Mouse (Mus musculus): ENCODE results near the gene Zbtb46.
A peak's percentile ranks its signal among the peaks of the same experiment; 100 is the strongest.

Gene Zbtb46

GRCm38 (mm10) chr2:181401497-181401896 is 57.7 kb downstream of the Zbtb46 start:
- no peak for DNase-seq

- DNase-seq, result no peak
Measured at GRCm38 (mm10) chr2:181397207-181397761, 61.9 kb downstream of the Zbtb46 start.

- no peak for DNase-seq
Measured at GRCm38 (mm10) chr2:181394086-181394485, 65.1 kb downstream of the Zbtb46 start.

GRCm38 (mm10) chr2:181392600-181393213 is 66.5 kb downstream of the Zbtb46 start:
- peak; percentile 93 for DNase-seq

- no peak for DNase-seq
Measured at GRCm38 (mm10) chr2:181391541-181391940, 67.7 kb downstream of the Zbtb46 start.

- no peak for DNase-seq
Measured at GRCm38 (mm10) chr2:181391022-181391421, 68.2 kb downstream of the Zbtb46 start.

GRCm38 (mm10) chr2:181390136-181390870 is 68.9 kb downstream of the Zbtb46 start:
- DNase-seq, result peak; percentile 81

GRCm38 (mm10) chr2:181386663-181387210 is 72.5 kb downstream of the Zbtb46 start:
- no peak for DNase-seq

GRCm38 (mm10) chr2:181385885-181386284 is 73.3 kb downstream of the Zbtb46 start:
- peak; percentile 90 for DNase-seq

- DNase-seq, result peak; percentile 58
Measured at GRCm38 (mm10) chr2:181384919-181385391, 74.3 kb downstream of the Zbtb46 start.

- peak; percentile 38 for DNase-seq
Measured at GRCm38 (mm10) chr2:181384463-181384862, 74.8 kb downstream of the Zbtb46 start.

GRCm38 (mm10) chr2:181381631-181382306 is 77.5 kb downstream of the Zbtb46 start:
- DNase-seq, result no peak

- DNase-seq, result no peak
Measured at GRCm38 (mm10) chr2:181381107-181381506, 78.1 kb downstream of the Zbtb46 start.

- DNase-seq, result no peak
Measured at GRCm38 (mm10) chr2:181380251-181380650, 79.0 kb downstream of the Zbtb46 start.

GRCm38 (mm10) chr2:181379778-181380177 is 79.4 kb downstream of the Zbtb46 start, which contains the start of gene Lime1:
TSS of gene Lime1 (plus strand) at chr2:181380078.
- DNase-seq, result no peak

GRCm38 (mm10) chr2:181378701-181379100 is 80.5 kb downstream of the Zbtb46 start:
- DNase-seq, result no peak

GRCm38 (mm10) chr2:181377230-181377629 is 82.0 kb downstream of the Zbtb46 start:
- DNase-seq, result no peak

- DNase-seq, result peak; percentile 49
Measured at GRCm38 (mm10) chr2:181375787-181376186, 83.4 kb downstream of the Zbtb46 start.

GRCm38 (mm10) chr2:181370001-181370400 is 89.2 kb downstream of the Zbtb46 start:
- no peak for DNase-seq

- no peak for DNase-seq
Measured at GRCm38 (mm10) chr2:181365655-181366075, 93.6 kb downstream of the Zbtb46 start.

- peak; percentile 85 for DNase-seq
Measured at GRCm38 (mm10) chr2:181364860-181365596, 94.2 kb downstream of the Zbtb46 start, which contains the start of the genes Zgpat and Arfrp1. TSS of gene Zgpat (plus strand) at chr2:181364928. TSS of gene Arfrp1 (minus strand) at chr2:181365404.

- DNase-seq, result peak; percentile 38
Measured at GRCm38 (mm10) chr2:181364487-181364859, 94.8 kb downstream of the Zbtb46 start.
